8 mouse cellular contexts compared by ENCODE assay signal in genomic region chr1:161877580-161878142, GRCm38 (mm10). TPM values are rescaled to one million over a fixed set of nuclear protein-coding genes. Genes with fewer than 3 reads are reported as not detected.
DNase-seq lines count a peak whose midpoint lies in the region; ATAC-seq lines count a peak whose summit lies in the region.

No protein-coding gene starts in this region.

- no peak for ATAC-seq in kidney, embryonic 16.5 days (ENCODE audit: low FRiP score, low TSS enrichment)
- ATAC-seq in forebrain, embryonic 12.5 days (ENCODE audit: low FRiP score): no peak
- ATAC-seq in limb, embryonic 15.5 days (ENCODE audit: insufficient number of reproducible peaks, low FRiP score, low TSS enrichment, low read depth): no peak

- H3K9ac ChIP-seq in kidney, embryonic 16.5 days (replicated peaks; ENCODE audit: low read length): peak overlapping the region; percentile 55
- H3K9ac ChIP-seq in forebrain, embryonic 12.5 days: peak overlapping the region; percentile 36
- peak overlapping the region; percentile 1; the same call in 1 of the 2 replicates for H3K9ac ChIP-seq in limb, embryonic 15.5 days

- 15% methylated on average over 5 of the region's 5 CpGs for WGBS in kidney, embryonic 16.5 days
- WGBS in forebrain, embryonic 12.5 days: 14% methylated on average over 5 of the region's 5 CpGs
- 20% methylated on average over 5 of the region's 5 CpGs for WGBS in limb, embryonic 15.5 days

- no peak for DNase-seq in kidney, adult 8-10 months
- DNase-seq in R1 (ENCODE audit: low read depth, low spot score): peak; percentile 86
- peak; percentile 18 for DNase-seq in testis, postnatal 14 days (ENCODE audit: low spot score)
- DNase-seq in gastrocnemius, postnatal 25 days: no peak
- no peak for DNase-seq in retina, embryonic 14.5 days (ENCODE audit: low spot score)

- peak overlapping the region; percentile 60 for H3K4me2 ChIP-seq in kidney, embryonic 16.5 days (replicated peaks; ENCODE audit: low read depth, low read length)
- peak overlapping the region; percentile 63 for H3K4me2 ChIP-seq in forebrain, embryonic 12.5 days
- peak overlapping the region; percentile 52 for H3K4me2 ChIP-seq in limb, embryonic 15.5 days

- H3K36me3 ChIP-seq in kidney, embryonic 16.5 days (ENCODE audit: insufficient read depth, low read length): no peaks in the 10 kb centered on the region
- no peaks in the 10 kb centered on the region for H3K36me3 ChIP-seq in forebrain, embryonic 12.5 days (replicated peaks)
- H3K36me3 ChIP-seq in limb, embryonic 15.5 days: no peaks in the 10 kb centered on the region

- H3K4me1 ChIP-seq in kidney, embryonic 16.5 days (ENCODE audit: insufficient read depth, low read length): peaks cover 14% of the 10 kb centered on the region
- H3K4me1 ChIP-seq in forebrain, embryonic 12.5 days: peaks cover 28% of the 10 kb centered on the region
- peaks cover 6% of the 10 kb centered on the region; the same call in 1 of the 2 replicates for H3K4me1 ChIP-seq in limb, embryonic 15.5 days

- no peaks in the 10 kb centered on the region for H3K27me3 ChIP-seq in kidney, embryonic 16.5 days (ENCODE audit: insufficient read depth, low read length)
- no peaks in the 10 kb centered on the region for H3K27me3 ChIP-seq in forebrain, embryonic 12.5 days
- H3K27me3 ChIP-seq in limb, embryonic 15.5 days: no peaks in the 10 kb centered on the region

- peak overlapping the region; percentile 72 for H3K27ac ChIP-seq in kidney, embryonic 16.5 days (ENCODE audit: low read length)
- peak overlapping the region; percentile 64 for H3K27ac ChIP-seq in forebrain, embryonic 12.5 days
- H3K27ac ChIP-seq in limb, embryonic 15.5 days: peak overlapping the region; percentile 98

- H3K9me3 ChIP-seq in kidney, embryonic 16.5 days (ENCODE audit: low read length): no peaks in the 10 kb centered on the region
- H3K9me3 ChIP-seq in forebrain, embryonic 12.5 days: no peaks in the 10 kb centered on the region
- H3K9me3 ChIP-seq in limb, embryonic 15.5 days: no peaks in the 10 kb centered on the region

- peak overlapping the region; percentile 67 for H3K4me3 ChIP-seq in kidney, embryonic 16.5 days (ENCODE audit: low read length)
- H3K4me3 ChIP-seq in forebrain, embryonic 12.5 days (replicated peaks): peak overlapping the region; percentile 66
- peak overlapping the region; percentile 89 for H3K4me3 ChIP-seq in limb, embryonic 15.5 days

RNA-seq across cellular contexts. Expression of gene Suco, which starts 1.2 kb away (rescaled TPM):
- 19.0 and 22.5 TPM in 2 replicates for polyA plus RNA-seq in kidney, embryonic 16.5 days (2015; fragmentation: Nextera tagmentation; extraction: Ambion mirVana)
- 29.2 and 32.3 TPM in 2 replicates for polyA plus RNA-seq in forebrain, embryonic 12.5 days (2016; fragmentation: Nextera tagmentation; extraction: Ambion mirVana)
- polyA plus RNA-seq in limb, embryonic 15.5 days (2015; fragmentation: Nextera tagmentation; extraction: Ambion mirVana): 17.0 and 23.3 TPM in 2 replicates
- 1 to 10 TPM; 7.6 to 8.5 TPM for total RNA-seq in gastrocnemius, postnatal 25 days (2021)

Comparison
In these comparisons a context has a peak if more than half of its experiments do, and no peak if none do; other contexts are left out.
1. H3K9ac ChIP-seq: peak in every context shown above with its lines; median percentile 55 in kidney, embryonic 16.5 days; 36 in forebrain, embryonic 12.5 days; 1 in limb, embryonic 15.5 days.
2. DNase-seq: peak in R1 (single experiment) and testis, postnatal 14 days (single experiment); none in kidney, adult 8-10 months (0 of 2), gastrocnemius, postnatal 25 days (single experiment) and retina, embryonic 14.5 days (single experiment).
3. Peak in every context shown above with its lines, with median percentiles within 50 percentile points of each other: H3K27ac ChIP-seq, H3K4me2 ChIP-seq and H3K4me3 ChIP-seq.